Mouse (Mus musculus): Measurements from ENCODE around the gene Bst1.

The Bst1 gene

GRCm38 (mm10) chr5:43810427-43811062, 8.1 kb upstream of the Bst1 start:
- DNase-seq (ENCODE audit: low spot score): no peak

DNA sequence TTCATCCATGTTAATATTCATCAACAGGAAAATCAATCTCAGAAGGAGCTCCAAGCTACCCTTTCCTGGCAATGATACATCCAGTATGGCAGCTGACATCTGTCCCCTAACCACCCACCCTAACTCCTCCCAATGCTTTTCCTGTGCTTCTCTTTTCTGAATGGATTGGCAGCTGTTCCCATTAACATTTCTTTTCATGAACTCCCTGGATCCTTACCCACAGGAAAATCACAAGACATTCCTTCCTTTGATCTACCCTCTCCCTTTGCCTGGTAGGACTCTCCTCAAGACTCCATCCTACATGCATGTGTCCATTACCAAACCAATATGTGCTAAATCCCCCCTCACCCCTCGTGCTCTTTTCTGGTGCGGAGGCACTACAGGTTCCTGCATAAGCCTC, 4.1 kb upstream of the Bst1 start:
- DNase-seq (ENCODE audit: low spot score): no peak

- DNase-seq (ENCODE audit: low spot score): no peak
Observed at GRCm38 (mm10) chr5:43815769-43816168, 2.9 kb upstream of the Bst1 start.

- DNase-seq (ENCODE audit: low spot score): no peak
Observed at GRCm38 (mm10) chr5:43820785-43821184, 2.1 kb downstream of the Bst1 start.

- DNase-seq (ENCODE audit: low spot score): no peak
Observed at GRCm38 (mm10) chr5:43821538-43821937, 2.9 kb downstream of the Bst1 start, which contains the start of gene Fbxl5. Gene Fbxl5, minus strand, starts transcription at chr5:43821638.

DNA sequence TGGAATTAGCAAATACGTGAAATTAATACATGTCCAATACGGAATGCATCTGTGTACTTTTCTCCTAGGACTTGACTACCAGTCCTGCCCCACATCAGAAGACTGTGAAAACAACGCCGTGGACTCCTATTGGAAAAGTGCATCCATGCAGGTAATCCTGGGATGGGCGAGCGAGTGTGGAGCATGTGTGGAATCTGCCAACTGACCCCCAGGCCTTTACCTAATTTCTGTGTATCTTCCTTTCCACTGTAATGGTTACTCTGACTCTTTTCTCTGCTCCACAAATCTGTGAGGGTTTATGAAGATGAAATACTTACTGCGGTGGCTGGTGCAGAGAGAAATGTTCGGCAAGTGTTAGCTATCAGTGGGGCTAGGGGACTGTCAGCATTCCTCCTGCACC, 3.5 kb downstream of the Bst1 start:
- DNase-seq (ENCODE audit: low spot score): no peak

GRCm38 (mm10) chr5:43822824-43823223, 4.1 kb downstream of the Bst1 start:
- DNase-seq (ENCODE audit: low spot score): no peak

DNA sequence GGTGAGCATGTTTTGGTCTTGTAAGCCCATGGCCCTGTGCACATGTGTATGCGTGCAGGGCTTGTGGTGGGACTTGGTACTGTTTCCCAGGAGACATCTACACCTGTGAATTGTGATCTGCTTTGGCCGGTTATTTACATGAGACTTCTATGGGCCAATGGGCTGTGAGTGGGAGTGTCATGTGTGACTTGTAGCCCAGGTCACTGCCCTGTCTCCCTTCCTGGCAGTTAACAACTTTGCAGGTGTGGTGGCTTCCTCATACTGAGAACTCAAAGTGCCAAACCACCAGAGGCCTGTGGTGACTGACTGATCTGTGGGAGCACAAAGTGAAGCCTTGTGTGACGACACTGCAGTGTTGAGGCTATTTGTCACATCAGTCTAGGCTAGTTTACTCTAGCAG, 5.9 kb downstream of the Bst1 start:
- DNase-seq (ENCODE audit: low spot score): no peak

DNA sequence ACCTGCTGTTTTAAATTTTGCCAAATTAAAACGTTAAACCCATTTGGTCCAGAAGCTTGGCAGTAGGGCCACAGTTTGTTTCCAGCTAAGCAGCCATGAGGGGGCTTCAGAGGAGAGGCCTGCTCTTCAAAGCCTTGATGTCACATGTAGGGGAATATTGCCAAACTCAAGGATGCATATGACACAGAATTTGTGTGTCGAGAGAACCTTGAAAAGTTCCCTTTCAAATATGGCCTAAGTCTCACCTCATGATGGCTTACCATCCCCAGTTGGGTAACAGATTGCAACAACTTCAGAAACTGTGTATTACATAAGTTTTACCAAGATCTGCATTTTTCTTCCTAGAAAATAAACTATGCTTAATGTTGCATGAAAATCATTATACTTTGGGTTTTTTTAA, 8.2 kb downstream of the Bst1 start:
- DNase-seq (ENCODE audit: low spot score): no peak

GRCm38 (mm10) chr5:43827366-43827765, 8.7 kb downstream of the Bst1 start:
- no peak for DNase-seq (ENCODE audit: low spot score)

DNA sequence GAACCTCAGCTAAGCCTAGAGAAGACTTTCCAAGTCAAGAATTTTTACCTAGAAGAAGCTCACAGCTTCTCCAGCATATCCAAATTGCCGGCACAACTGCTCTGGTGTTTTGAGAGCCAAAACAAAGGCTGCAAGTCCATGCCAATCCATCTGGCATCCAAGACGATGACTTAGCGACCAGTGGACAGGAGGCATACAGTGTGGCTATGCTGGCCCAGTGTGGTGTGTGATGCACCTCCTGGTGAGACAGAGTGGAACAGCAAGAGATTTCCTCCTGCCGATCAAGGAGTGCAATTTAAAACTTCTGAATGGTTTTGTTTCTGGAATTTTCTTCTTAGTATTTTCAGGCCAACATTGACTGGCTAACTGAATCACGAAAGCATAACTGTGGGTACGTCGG, 17.9 kb downstream of the Bst1 start:
- DNase-seq (ENCODE audit: low spot score): no peak

- DNase-seq (ENCODE audit: low spot score): peak; percentile 18
Observed at GRCm38 (mm10) chr5:43837372-43837771, 18.7 kb downstream of the Bst1 start.

- DNase-seq (ENCODE audit: low spot score): no peak
Observed at GRCm38 (mm10) chr5:43841144-43842010, 22.7 kb downstream of the Bst1 start.

DNA sequence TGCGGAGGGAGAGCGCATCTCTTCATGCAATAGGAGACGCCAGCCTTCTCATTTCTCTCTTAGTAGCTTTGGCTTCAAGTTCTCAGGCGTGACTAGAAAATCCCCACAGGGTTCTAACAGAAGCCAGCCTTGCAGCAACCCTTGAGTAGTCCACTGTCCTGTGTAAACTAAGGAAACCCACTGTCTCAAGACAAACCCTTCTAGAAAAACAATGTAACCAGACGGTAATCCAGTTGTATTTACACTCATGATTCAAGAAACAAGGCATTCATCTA, 23.3 kb downstream of the Bst1 start:
- DNase-seq (ENCODE audit: low spot score): no peak

DNA sequence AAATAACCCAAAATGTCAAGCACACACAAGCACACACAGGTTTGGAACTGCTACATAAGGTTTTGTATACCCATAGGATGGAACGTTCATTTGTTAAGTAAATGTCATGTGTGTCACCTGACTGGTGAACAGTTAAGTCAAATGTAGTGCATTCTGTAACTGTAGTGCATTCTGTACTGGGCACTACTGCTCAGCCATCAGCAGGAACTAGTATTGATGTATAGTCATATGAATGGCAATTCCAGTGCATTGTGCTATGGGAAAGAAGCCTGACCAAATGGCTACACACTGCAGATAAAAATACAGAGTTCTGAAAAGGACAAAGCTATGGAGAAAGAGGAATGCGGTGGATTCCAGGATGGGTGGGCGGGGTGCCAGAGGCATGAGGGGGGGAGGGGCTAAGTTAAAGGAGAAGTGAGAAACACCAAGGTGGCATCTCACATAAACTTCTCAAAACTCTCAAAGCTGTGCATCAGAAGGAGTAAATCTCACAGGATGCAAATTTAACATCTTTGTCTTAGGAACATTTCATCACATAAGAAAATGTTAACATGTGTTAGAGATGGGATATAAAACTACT, 24.0 kb downstream of the Bst1 start:
- no peak for DNase-seq (ENCODE audit: low spot score)

- no peak for DNase-seq (ENCODE audit: low spot score)
Observed at GRCm38 (mm10) chr5:43845083-43845482, 26.4 kb downstream of the Bst1 start.

DNA sequence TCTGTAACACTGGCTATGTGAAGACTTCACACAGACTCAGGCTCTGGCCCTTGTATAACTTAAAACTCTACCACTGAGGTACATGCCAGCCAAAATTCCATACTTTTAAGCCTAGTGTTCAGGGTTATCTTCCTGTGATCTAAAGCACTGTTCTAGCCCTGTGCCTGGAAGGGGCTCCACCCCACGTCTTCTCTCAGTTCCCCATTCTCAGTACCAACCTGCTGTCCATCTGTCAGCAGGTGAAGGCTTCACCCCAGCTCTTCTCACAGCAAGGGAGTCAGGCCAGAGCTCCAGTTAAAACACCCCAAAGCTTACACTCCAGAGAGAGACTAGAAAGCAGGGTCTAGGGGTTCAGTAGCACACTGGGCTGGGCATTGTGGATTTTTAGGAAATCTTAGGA, 27.0 kb downstream of the Bst1 start:
- no peak for DNase-seq (ENCODE audit: low spot score)

- no peak for DNase-seq (ENCODE audit: low spot score)
Observed at GRCm38 (mm10) chr5:43846227-43846626, 27.5 kb downstream of the Bst1 start.

- DNase-seq (ENCODE audit: low spot score): no peak
Observed at GRCm38 (mm10) chr5:43847555-43847954, 28.9 kb downstream of the Bst1 start.

- no peak for DNase-seq (ENCODE audit: low spot score)
Observed at GRCm38 (mm10) chr5:43848275-43848674, 29.6 kb downstream of the Bst1 start.

DNA sequence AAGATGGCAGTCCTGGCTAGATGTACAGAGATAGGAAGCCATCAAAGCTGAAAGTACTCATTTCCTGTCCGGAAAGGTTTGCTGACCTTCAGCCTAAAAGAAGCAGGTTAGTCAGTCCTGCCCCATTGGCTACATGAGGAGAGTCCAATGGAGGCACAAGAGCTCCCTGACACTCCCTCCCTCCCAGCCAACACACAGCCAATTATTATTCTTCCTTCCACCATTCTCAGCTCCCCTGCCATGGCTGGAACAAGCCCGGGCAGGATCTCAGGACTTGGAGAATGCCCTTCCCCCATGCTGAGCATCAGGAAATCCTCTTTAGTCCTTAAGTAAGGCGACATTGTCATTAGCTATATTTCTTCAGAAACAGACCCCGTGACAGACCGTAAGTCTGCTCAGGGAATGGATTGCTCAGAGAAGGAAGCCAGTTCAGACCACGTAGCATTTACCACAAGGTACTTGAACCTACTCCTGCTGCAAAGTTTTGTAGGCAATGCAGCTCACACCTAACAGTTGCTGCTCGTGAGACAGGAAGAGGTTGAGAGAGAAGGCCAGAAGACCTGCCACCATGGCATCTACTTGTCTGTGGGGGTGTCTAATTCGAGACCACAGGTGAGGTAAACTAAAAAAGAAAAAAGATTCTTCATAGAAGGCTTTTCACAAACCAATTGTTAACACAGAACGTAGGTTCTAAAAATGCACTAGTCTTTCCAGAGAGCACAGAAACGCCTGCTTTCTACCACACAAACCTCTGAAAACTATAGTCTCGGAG, 34.6 kb downstream of the Bst1 start:
- DNase-seq (ENCODE audit: low spot score): no peak

GRCm38 (mm10) chr5:43853868-43854488, 35.3 kb downstream of the Bst1 start:
- DNase-seq (ENCODE audit: low spot score): no peak
